Mouse (Mus musculus) heart, adult 2 months (tissue): Measurements from ENCODE around the gene Napepld. TPM values are rescaled to one million over a fixed set of nuclear protein-coding genes. Genes with fewer than 3 reads are reported as not detected.

Experiments
- DNase-seq, 2 experiments: peaks; one replicate each; pipeline ENCODE4 v3.0.0; 2021
- H3K27ac ChIP-seq: fragments of 200-600 bp; 2 replicates; pipeline ENCODE4 v1.8.1; 2022
- H3K27me3 ChIP-seq: fragments of 200-500 bp; 2 replicates; pipeline ENCODE4 v1.6.1; 2012; ENCODE audit warnings: mild to moderate bottlenecking, low read length, inconsistent platforms, mixed read lengths; ENCODE audit not compliant: control insufficient read depth, insufficient read depth
- H3K36me3 ChIP-seq: fragments of 200-500 bp; 2 replicates; pipeline ENCODE4 v1.6.1; 2012; ENCODE audit warnings: low read length, inconsistent platforms; ENCODE audit not compliant: control insufficient read depth, insufficient read depth
- H3K4me1 ChIP-seq: fragments of 200-500 bp; 2 replicates; pipeline ENCODE4 v1.6.1; 2011; ENCODE audit warnings: low read length; ENCODE audit not compliant: control insufficient read depth, insufficient read depth
- H3K4me3 ChIP-seq: fragments of 200-600 bp; 2 replicates; pipeline ENCODE4 v1.8.1; 2022
- H3K79me2 ChIP-seq: fragments of 200-500 bp; replicated peaks from 2 replicates; pipeline ENCODE4 v1.6.1; 2012; ENCODE audit warnings: mild to moderate bottlenecking, inconsistent platforms, low read length, moderate library complexity, mixed read lengths; ENCODE audit not compliant: control insufficient read depth, insufficient read depth
- H3K9ac ChIP-seq: fragments of 200-500 bp; 2 replicates; pipeline ENCODE4 v1.6.1; 2012; ENCODE audit warnings: low read depth, mild to moderate bottlenecking, control low read depth, inconsistent platforms, low read length, mixed read lengths
- CTCF ChIP-seq: fragments of 200-600 bp; IDR thresholded peaks from 2 replicates; pipeline ENCODE4 v1.8.1; 2022; ENCODE audit warnings: antibody characterized with exemption, mild to moderate bottlenecking, moderate library complexity
- EP300 ChIP-seq: fragments of 200-500 bp; IDR thresholded peaks from 2 replicates; pipeline ENCODE4 v1.6.1; 2011; ENCODE audit warnings: low read depth, low read length, control low read depth; ENCODE audit not compliant: insufficient read depth
- POLR2A ChIP-seq: fragments of 200-500 bp; IDR thresholded peaks from 2 replicates; pipeline ENCODE4 v1.6.1; 2011; ENCODE audit warnings: mild to moderate bottlenecking, low read depth, low read length, control low read depth; ENCODE audit not compliant: insufficient read depth
- WGBS: fragments of 180-500 bp; shearing (Covaris S2); methylation state at CpG from one replicate; pipeline ENCODE4 v1.1.7; 2018; 5-methylcytosine and 5-hydroxymethylcytosine counted together
- intact Hi-C: fragments of 180-260 bp; cut with DNase I; formaldehyde crosslinking; loops from one replicate; pipeline ENCODE4 v1.15.1; 2025
- polyA plus RNA-seq: library from polyadenylated mRNA; depleted of rRNA; stranded (reverse); fragments of >200 nt; gene quantifications from 2 replicates; pipeline ENCODE4 v1.2.3, GENCODE M21; 2012
- total RNA-seq, 2 experiments: library from RNA; stranded (reverse); gene quantifications; 2 replicates each; pipeline ENCODE4 v1.2.3; 2021

The Napepld gene
- total and polyA plus RNA-seq, 3 experiments = 2.4 to 5.9 (median 5.4) TPM

- H3K27me3 ChIP-seq = no peaks in the 10 kb centered on the region
- no peaks in the 10 kb centered on the region for H3K36me3 ChIP-seq
- DNase-seq = no peak
- H3K27ac ChIP-seq = no peak overlapping the region
- H3K4me1 ChIP-seq = no peaks in the 10 kb centered on the region; the same call in none of the 2 replicates
- no peak overlapping the region for H3K4me3 ChIP-seq
- TF ChIP-seq CTCF (no peak), POLR2A (no peak), EP300 (no peak)
- H3K79me2 ChIP-seq = no peaks in the 10 kb centered on the region
- no peak overlapping the region for H3K9ac ChIP-seq
- WGBS = 49% methylated on average over 4 of the region's 4 CpGs
- intact Hi-C loops = no loop called here
These were observed 21.2 kb downstream of the Napepld start for GRCm38 (mm10) chr5:21680029-21680428.

GRCm38 (mm10) chr5:21678363-21678762 lies 22.8 kb downstream of the Napepld start:
- no peaks in the 10 kb centered on the region; the same call in none of the 2 replicates for H3K4me1 ChIP-seq
- H3K36me3 ChIP-seq = no peaks in the 10 kb centered on the region
- intact Hi-C loops = no loop called here
- H3K79me2 ChIP-seq = no peaks in the 10 kb centered on the region
- DNase-seq = no peak
- WGBS = 95% methylated on average over 9 of the region's 9 CpGs
- no peaks in the 10 kb centered on the region for H3K27me3 ChIP-seq
- no peak overlapping the region for H3K4me3 ChIP-seq
- no peak for TF ChIP-seq POLR2A
- TF ChIP-seq CTCF = no peak
- no peak for TF ChIP-seq EP300
- H3K27ac ChIP-seq = no peak overlapping the region
- no peak overlapping the region for H3K9ac ChIP-seq

- Histone ChIP-seq H3K4me3 (no peak overlapping the region), H3K4me1 (no peaks in the 10 kb centered on the region; the same call in none of the 2 replicates), H3K27ac (no peak overlapping the region), H3K79me2 (no peaks in the 10 kb centered on the region), H3K36me3 (no peaks in the 10 kb centered on the region), H3K27me3 (no peaks in the 10 kb centered on the region), H3K9ac (no peak overlapping the region)
- intact Hi-C loops = no loop called here
- no peak for DNase-seq
- 89% methylated on average over 6 of the region's 6 CpGs for WGBS
- TF ChIP-seq POLR2A (no peak), EP300 (no peak), CTCF (no peak)
These were observed 23.3 kb downstream of the Napepld start for GRCm38 (mm10) chr5:21677939-21678338.

- no peak for DNase-seq
- H3K9ac ChIP-seq = no peak overlapping the region
- intact Hi-C loops = no loop called here
- H3K27me3 ChIP-seq = no peaks in the 10 kb centered on the region
- H3K79me2 ChIP-seq = no peaks in the 10 kb centered on the region
- no peaks in the 10 kb centered on the region for H3K36me3 ChIP-seq
- no peak for TF ChIP-seq CTCF
- TF ChIP-seq EP300 = no peak
- no peak for TF ChIP-seq POLR2A
- 94% methylated on average over 23 of the region's 23 CpGs for WGBS
- no peak overlapping the region for H3K4me3 ChIP-seq
- no peak overlapping the region for H3K27ac ChIP-seq
- H3K4me1 ChIP-seq = no peaks in the 10 kb centered on the region; the same call in 1 of the 2 replicates
These were observed 25.7 kb downstream of the Napepld start for GRCm38 (mm10) chr5:21675494-21675893.

GRCm38 (mm10) chr5:21675019-21675418 lies 26.2 kb downstream of the Napepld start:
- Histone ChIP-seq H3K36me3 (no peaks in the 10 kb centered on the region), H3K27ac (no peak overlapping the region), H3K4me3 (no peak overlapping the region), H3K79me2 (no peaks in the 10 kb centered on the region), H3K27me3 (no peaks in the 10 kb centered on the region), H3K9ac (no peak overlapping the region), H3K4me1 (no peaks in the 10 kb centered on the region; the same call in 1 of the 2 replicates)
- no peak for TF ChIP-seq EP300
- TF ChIP-seq POLR2A = no peak
- no peak for TF ChIP-seq CTCF
- WGBS = 65% methylated on average over 12 of the region's 12 CpGs
- intact Hi-C loops = no loop called here
- no peak for DNase-seq

- DNase-seq = no peak
- H3K27me3 ChIP-seq = no peaks in the 10 kb centered on the region
- TF ChIP-seq POLR2A = no peak
- no peak for TF ChIP-seq EP300
- no peak for TF ChIP-seq CTCF
- intact Hi-C loops = no loop called here
- H3K79me2 ChIP-seq = no peaks in the 10 kb centered on the region
- WGBS = 88% methylated on average over 9 of the region's 9 CpGs
- H3K9ac ChIP-seq = no peak overlapping the region
- no peaks in the 10 kb centered on the region for H3K36me3 ChIP-seq
- H3K27ac ChIP-seq = no peak overlapping the region
- H3K4me3 ChIP-seq = no peak overlapping the region
- H3K4me1 ChIP-seq = no peaks in the 10 kb centered on the region
These were observed 27.5 kb downstream of the Napepld start for GRCm38 (mm10) chr5:21673742-21674141.
